Mouse (Mus musculus): ENCODE measurements around the gene Ceacam19. TPM values are rescaled to one million over a fixed set of nuclear protein-coding genes. Genes with fewer than 3 reads are reported as not detected.
A peak's percentile ranks its signal among the peaks of the same experiment; 100 is the strongest.

Gene Ceacam19
- polyA plus RNA-seq, 1 experiment from 2014 or later: not detected

GRCm38 (mm10) chr7:19851858-19852570 is 35.8 kb downstream of the Ceacam19 start, which contains the start of gene Gm19345:
Gm19345 (plus strand) TSS chr7:19852003.
- H3K27me3 ChIP-seq (ENCODE audit: control insufficient read depth, insufficient read depth, low read length): no peaks in the 10 kb centered on the region
- ATAC-seq (ENCODE audit: low read depth): peak; percentile 91

GRCm38 (mm10) chr7:19844521-19845171 is 43.1 kb downstream of the Ceacam19 start:
- 67% methylated on average over 15 of the region's 15 CpGs for WGBS

More at GRCm38 (mm10) chr7:19851858-19852570, 35.8 kb downstream of the Ceacam19 start, which contains the start of gene Gm19345:
- H3K9ac ChIP-seq (replicated peaks; ENCODE audit: low read depth, low read length): peak within 1 kb of the TSS; percentile 39
- H3K36me3 ChIP-seq (ENCODE audit: control insufficient read depth, insufficient read depth, low read length): no peaks in the 10 kb centered on the region
- WGBS: 3% methylated on average over 27 of the region's 33 CpGs
- H3K4me1 ChIP-seq (ENCODE audit: control insufficient read depth, insufficient read depth, low read length): no peaks in the 10 kb centered on the region
- no peaks in the 10 kb centered on the region for H3K9me3 ChIP-seq (ENCODE audit: control insufficient read depth, low read length)
- peak within 1 kb of the TSS; percentile 31 for H3K4me3 ChIP-seq (ENCODE audit: low read depth, low read length)
- H3K4me2 ChIP-seq (ENCODE audit: low read depth, low read length): peak within 1 kb of the TSS; percentile 43
- H3K27ac ChIP-seq (ENCODE audit: low read depth, low read length): no peak within 1 kb of the TSS

GRCm38 (mm10) chr7:19843561-19843960 is 44.2 kb downstream of the Ceacam19 start:
- H3K4me3 ChIP-seq (ENCODE audit: low read depth, low read length): no peak overlapping the region
- H3K9ac ChIP-seq (replicated peaks; ENCODE audit: low read depth, low read length): no peak overlapping the region
- H3K36me3 ChIP-seq (ENCODE audit: control insufficient read depth, insufficient read depth, low read length): no peaks in the 10 kb centered on the region
- no peaks in the 10 kb centered on the region for H3K9me3 ChIP-seq (ENCODE audit: control insufficient read depth, low read length)
- H3K4me1 ChIP-seq (ENCODE audit: control insufficient read depth, insufficient read depth, low read length): no peaks in the 10 kb centered on the region
- ATAC-seq (ENCODE audit: low read depth): peak; percentile 84; the same call in 1 of the 2 replicates
- H3K27me3 ChIP-seq (ENCODE audit: control insufficient read depth, insufficient read depth, low read length): no peaks in the 10 kb centered on the region
- H3K27ac ChIP-seq (ENCODE audit: low read depth, low read length): no peak overlapping the region
- no peak overlapping the region for H3K4me2 ChIP-seq (ENCODE audit: low read depth, low read length)
- 4% methylated on average over 11 of the region's 11 CpGs for WGBS

More at GRCm38 (mm10) chr7:19844521-19845171, 43.1 kb downstream of the Ceacam19 start:
- no peaks in the 10 kb centered on the region for H3K27me3 ChIP-seq (ENCODE audit: control insufficient read depth, insufficient read depth, low read length)
- H3K4me2 ChIP-seq (ENCODE audit: low read depth, low read length): no peak overlapping the region
- H3K9ac ChIP-seq (replicated peaks; ENCODE audit: low read depth, low read length): no peak overlapping the region
- H3K4me1 ChIP-seq (ENCODE audit: control insufficient read depth, insufficient read depth, low read length): no peaks in the 10 kb centered on the region
- H3K9me3 ChIP-seq (ENCODE audit: control insufficient read depth, low read length): no peaks in the 10 kb centered on the region
- no peak overlapping the region for H3K27ac ChIP-seq (ENCODE audit: low read depth, low read length)
- ATAC-seq (ENCODE audit: low read depth): no peak
- no peaks in the 10 kb centered on the region for H3K36me3 ChIP-seq (ENCODE audit: control insufficient read depth, insufficient read depth, low read length)
- H3K4me3 ChIP-seq (ENCODE audit: low read depth, low read length): no peak overlapping the region

DNA sequence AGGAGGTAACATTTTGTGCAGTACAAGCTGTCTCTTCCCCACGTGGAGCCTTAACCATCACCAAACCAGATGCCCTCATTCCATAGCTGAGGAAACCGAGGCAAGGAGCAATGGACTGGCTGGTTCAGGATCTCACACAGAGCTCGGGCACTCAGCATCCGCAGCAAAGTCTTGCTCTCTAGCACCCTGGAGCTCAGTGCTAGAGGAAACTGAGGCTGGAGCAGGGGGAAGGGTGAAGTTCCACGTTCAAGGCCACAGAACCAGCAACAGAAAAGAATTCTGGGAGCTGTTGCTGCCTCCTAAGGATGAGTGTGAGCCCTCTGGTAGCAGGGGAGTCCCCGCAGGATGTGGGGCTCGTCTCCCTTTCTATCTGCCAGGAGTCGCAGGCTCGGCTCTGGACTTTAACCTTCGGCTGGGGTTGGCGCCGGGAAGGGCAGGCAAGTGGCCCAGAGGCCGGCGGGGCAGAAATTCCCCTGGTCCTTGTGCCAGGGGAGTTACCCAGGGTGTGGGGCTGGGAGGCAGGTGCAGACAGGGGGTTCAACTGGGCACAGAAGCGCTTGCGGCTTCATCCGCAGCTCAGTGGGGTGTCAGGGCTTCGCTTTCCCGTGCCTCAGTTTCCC is 44.8 kb downstream of the Ceacam19 start:
- no peak for ATAC-seq (ENCODE audit: low read depth)
- 35% methylated on average over 19 of the region's 19 CpGs for WGBS
- no peak overlapping the region for H3K4me2 ChIP-seq (ENCODE audit: low read depth, low read length)
- H3K27ac ChIP-seq (ENCODE audit: low read depth, low read length): no peak overlapping the region
- no peaks in the 10 kb centered on the region for H3K27me3 ChIP-seq (ENCODE audit: control insufficient read depth, insufficient read depth, low read length)
- H3K4me1 ChIP-seq (ENCODE audit: control insufficient read depth, insufficient read depth, low read length): no peaks in the 10 kb centered on the region
- no peaks in the 10 kb centered on the region for H3K36me3 ChIP-seq (ENCODE audit: control insufficient read depth, insufficient read depth, low read length)
- H3K9ac ChIP-seq (replicated peaks; ENCODE audit: low read depth, low read length): no peak overlapping the region
- no peak overlapping the region for H3K4me3 ChIP-seq (ENCODE audit: low read depth, low read length)
- no peaks in the 10 kb centered on the region for H3K9me3 ChIP-seq (ENCODE audit: control insufficient read depth, low read length)

- Histone ChIP-seq H3K36me3 (ENCODE audit: control insufficient read depth, insufficient read depth, low read length) (no peaks in the 10 kb centered on the region), H3K27me3 (ENCODE audit: control insufficient read depth, insufficient read depth, low read length) (no peaks in the 10 kb centered on the region), H3K4me3 (ENCODE audit: low read depth, low read length) (no peak overlapping the region), H3K9ac (replicated peaks; ENCODE audit: low read depth, low read length) (no peak overlapping the region), H3K9me3 (ENCODE audit: control insufficient read depth, low read length) (no peaks in the 10 kb centered on the region), H3K4me1 (ENCODE audit: control insufficient read depth, insufficient read depth, low read length) (no peaks in the 10 kb centered on the region), H3K27ac (ENCODE audit: low read depth, low read length) (no peak overlapping the region), H3K4me2 (ENCODE audit: low read depth, low read length) (no peak overlapping the region)
- ATAC-seq (ENCODE audit: low read depth): no peak
- WGBS: 79% methylated on average over 21 of the region's 21 CpGs
These were observed 45.9 kb downstream of the Ceacam19 start for GRCm38 (mm10) chr7:19841686-19842413.

- H3K27ac ChIP-seq (ENCODE audit: low read depth, low read length): no peak overlapping the region
- H3K9me3 ChIP-seq (ENCODE audit: control insufficient read depth, low read length): no peaks in the 10 kb centered on the region
- H3K9ac ChIP-seq (replicated peaks; ENCODE audit: low read depth, low read length): no peak overlapping the region
- H3K36me3 ChIP-seq (ENCODE audit: control insufficient read depth, insufficient read depth, low read length): no peaks in the 10 kb centered on the region
- no peak for ATAC-seq (ENCODE audit: low read depth)
- H3K4me2 ChIP-seq (ENCODE audit: low read depth, low read length): no peak overlapping the region
- no peak overlapping the region for H3K4me3 ChIP-seq (ENCODE audit: low read depth, low read length)
- H3K4me1 ChIP-seq (ENCODE audit: control insufficient read depth, insufficient read depth, low read length): no peaks in the 10 kb centered on the region
- WGBS: 85% methylated on average over 3 of the region's 3 CpGs
- no peaks in the 10 kb centered on the region for H3K27me3 ChIP-seq (ENCODE audit: control insufficient read depth, insufficient read depth, low read length)
These were observed 46.8 kb downstream of the Ceacam19 start for GRCm38 (mm10) chr7:19840936-19841335.

GRCm38 (mm10) chr7:19840371-19840770 is 47.4 kb downstream of the Ceacam19 start:
- Histone ChIP-seq H3K4me1 (ENCODE audit: control insufficient read depth, insufficient read depth, low read length) (no peaks in the 10 kb centered on the region), H3K4me2 (ENCODE audit: low read depth, low read length) (no peak overlapping the region), H3K27ac (ENCODE audit: low read depth, low read length) (no peak overlapping the region), H3K36me3 (ENCODE audit: control insufficient read depth, insufficient read depth, low read length) (no peaks in the 10 kb centered on the region), H3K27me3 (ENCODE audit: control insufficient read depth, insufficient read depth, low read length) (no peaks in the 10 kb centered on the region), H3K9ac (replicated peaks; ENCODE audit: low read depth, low read length) (no peak overlapping the region), H3K9me3 (ENCODE audit: control insufficient read depth, low read length) (no peaks in the 10 kb centered on the region), H3K4me3 (ENCODE audit: low read depth, low read length) (no peak overlapping the region)
- 80% methylated on average over 4 of the region's 4 CpGs for WGBS
- no peak for ATAC-seq (ENCODE audit: low read depth)

GRCm38 (mm10) chr7:19836843-19837242 is 50.9 kb downstream of the Ceacam19 start:
- ATAC-seq (ENCODE audit: low read depth): no peak
- Histone ChIP-seq H3K4me2 (ENCODE audit: low read depth, low read length) (no peak overlapping the region), H3K27me3 (ENCODE audit: control insufficient read depth, insufficient read depth, low read length) (no peaks in the 10 kb centered on the region), H3K4me1 (ENCODE audit: control insufficient read depth, insufficient read depth, low read length) (no peaks in the 10 kb centered on the region), H3K9ac (replicated peaks; ENCODE audit: low read depth, low read length) (no peak overlapping the region), H3K9me3 (ENCODE audit: control insufficient read depth, low read length) (no peaks in the 10 kb centered on the region), H3K27ac (ENCODE audit: low read depth, low read length) (no peak overlapping the region), H3K36me3 (ENCODE audit: control insufficient read depth, insufficient read depth, low read length) (no peaks in the 10 kb centered on the region), H3K4me3 (ENCODE audit: low read depth, low read length) (no peak overlapping the region)
- WGBS: 70% methylated on average over 3 of the region's 3 CpGs
